Mouse (Mus musculus): ENCODE results near the gene Tubal3. TPM values are rescaled to one million over a fixed set of nuclear protein-coding genes. Genes with fewer than 3 reads are reported as not detected.
"Not testable (repeated sequence)": the region's sequence is repeated elsewhere in the genome, so short reads cannot be mapped to it uniquely, and the experiment has no call there.

The Tubal3 gene
- not detected for total RNA-seq (2021)

GRCm38 (mm10) chr13:3917571-3918311, at the start of gene Tubal3, which contains the start of gene Net1:
Tubal3 (plus strand) TSS chr13:3918274.
Net1 (minus strand) TSS chr13:3918220.
- DNase-seq (ENCODE audit: low spot score) = peak; percentile 70
- intact Hi-C loops (cut with DNase I) = no loop called here

GRCm38 (mm10) chr13:3869901-3870300, 48.2 kb upstream of the Tubal3 start:
- intact Hi-C loops (cut with DNase I) = no loop called here
- no peak for DNase-seq (ENCODE audit: low spot score)

- intact Hi-C loops (cut with DNase I) = no loop called here
- no peak for DNase-seq (ENCODE audit: low spot score)
Observed at GRCm38 (mm10) chr13:3872832-3873231, 45.2 kb upstream of the Tubal3 start.

DNA sequence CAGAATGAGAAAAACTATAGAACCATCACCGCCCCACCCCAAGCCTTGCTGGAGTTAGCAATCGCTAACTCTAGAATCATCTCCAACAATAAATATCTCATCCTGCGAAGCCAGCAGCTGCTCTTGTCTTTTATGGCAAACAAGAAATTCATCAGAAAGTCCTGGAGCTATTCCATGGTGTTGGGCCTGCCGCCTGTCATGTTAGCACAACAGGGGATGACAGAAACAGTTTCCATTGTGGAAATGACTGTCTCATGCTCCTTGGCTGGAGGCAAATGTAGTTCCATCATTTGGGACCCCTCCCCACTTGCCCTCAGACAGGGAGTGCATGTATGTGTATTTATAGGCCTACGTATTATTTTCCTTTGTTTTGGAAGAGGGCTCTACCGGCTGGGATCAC, 41.6 kb upstream of the Tubal3 start:
- DNase-seq (ENCODE audit: low spot score) = no peak
- intact Hi-C loops (cut with DNase I) = no loop called here

- intact Hi-C loops (cut with DNase I) = no loop called here
- DNase-seq (ENCODE audit: low spot score) = no peak
Observed at GRCm38 (mm10) chr13:3877185-3877584, 40.9 kb upstream of the Tubal3 start.

DNA sequence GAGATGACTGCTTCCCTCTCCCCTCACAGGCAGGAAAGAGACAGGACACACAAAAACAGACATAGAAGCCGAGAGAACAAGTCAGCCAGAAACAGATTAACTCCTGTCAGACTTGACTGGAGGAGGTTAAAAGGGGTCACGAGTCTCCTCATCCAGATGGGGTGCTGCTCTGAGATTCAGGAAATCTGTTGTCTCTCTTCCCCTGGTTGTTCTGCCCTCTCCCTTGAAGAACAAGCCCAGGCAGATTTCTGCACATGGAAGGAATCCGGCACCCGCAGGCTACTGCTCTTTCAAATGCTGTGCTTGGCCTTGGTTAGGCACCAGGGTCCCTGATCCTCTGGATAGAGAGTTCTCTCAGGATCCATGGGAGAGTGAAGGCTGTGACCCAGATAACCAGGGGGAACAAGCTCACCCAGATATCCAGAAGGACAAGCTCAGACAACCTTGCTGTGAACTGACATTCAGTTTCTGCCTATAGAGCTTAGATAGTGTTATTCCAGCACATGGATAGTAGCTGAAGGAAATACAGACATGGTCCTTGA, 40.3 kb upstream of the Tubal3 start:
- DNase-seq (ENCODE audit: low spot score) = no peak
- intact Hi-C loops (cut with DNase I) = no loop called here

- no peak for DNase-seq (ENCODE audit: low spot score)
- intact Hi-C loops (cut with DNase I) = no loop called here
Observed at GRCm38 (mm10) chr13:3886663-3887062, 31.4 kb upstream of the Tubal3 start.

DNA sequence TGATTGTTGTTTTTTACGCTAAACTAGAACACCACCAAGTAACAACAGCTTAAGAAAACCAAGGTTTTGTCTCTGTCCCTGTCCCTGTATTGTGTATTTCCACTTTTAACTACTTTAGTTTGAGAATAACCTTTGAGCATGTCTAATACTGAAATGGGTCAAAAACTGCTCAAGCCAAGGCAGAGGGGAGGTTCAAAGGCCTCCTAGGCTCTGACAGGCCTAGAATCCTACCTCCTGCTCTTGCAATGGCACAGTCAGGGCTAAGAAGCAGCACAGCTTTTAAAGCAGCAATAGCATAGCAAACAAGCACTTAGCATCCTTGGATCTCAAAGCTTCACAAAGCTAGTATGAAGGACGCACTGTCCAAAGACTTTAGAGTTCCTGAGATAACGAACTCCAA, 29.0 kb upstream of the Tubal3 start:
- DNase-seq (ENCODE audit: low spot score) = no peak
- intact Hi-C loops (cut with DNase I) = no loop called here

- intact Hi-C loops (cut with DNase I) = loop anchor here (5.0 to 10.0 kb wide), 2 partner anchors 163 to 485 kb away; no protein-coding TSS in a partner anchor
- no peak for DNase-seq (ENCODE audit: low spot score)
Observed at GRCm38 (mm10) chr13:3890061-3890460, 28.0 kb upstream of the Tubal3 start.

GRCm38 (mm10) chr13:3891479-3892087, 26.5 kb upstream of the Tubal3 start:
- intact Hi-C loops (cut with DNase I) = loop anchor here (5.0 to 10.0 kb wide), 2 partner anchors 164 to 487 kb away; no protein-coding TSS in a partner anchor
- no peak for DNase-seq (ENCODE audit: low spot score)

- no peak for DNase-seq (ENCODE audit: low spot score)
- intact Hi-C loops (cut with DNase I) = loop anchor here (5.0 to 10.0 kb wide), 2 partner anchors 165 to 488 kb away; no protein-coding TSS in a partner anchor
Observed at GRCm38 (mm10) chr13:3892601-3893000, 25.5 kb upstream of the Tubal3 start.

DNA sequence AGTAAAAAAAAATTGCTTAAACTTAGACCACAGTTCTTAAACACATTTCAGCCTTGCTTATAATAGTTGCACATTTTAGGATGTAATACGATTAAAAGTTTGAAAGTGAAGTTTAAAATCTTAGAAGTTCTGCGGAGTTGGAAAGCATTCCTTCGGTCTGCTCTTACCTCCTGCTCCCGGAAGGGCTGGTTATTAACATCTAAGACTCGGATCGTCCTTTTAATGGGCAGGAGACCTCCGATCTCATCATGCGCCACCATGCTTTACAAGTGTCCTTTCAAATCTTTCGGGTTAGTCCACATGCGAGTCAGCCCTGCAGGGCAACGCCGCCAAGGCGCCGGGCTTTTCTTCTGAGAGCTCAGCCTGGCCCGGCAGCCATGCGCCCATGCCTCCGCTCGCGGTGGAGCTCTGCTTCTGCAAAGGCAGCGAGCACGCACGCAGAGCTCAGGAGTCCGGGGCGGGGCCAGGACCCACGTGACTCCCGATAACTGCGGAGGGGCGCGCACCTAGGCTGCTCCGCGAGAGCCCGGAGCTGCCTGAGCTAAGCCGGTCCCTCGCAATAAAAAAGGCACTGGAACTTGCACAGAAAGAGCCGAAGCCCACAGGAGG, 24.8 kb upstream of the Tubal3 start:
- DNase-seq (ENCODE audit: low spot score) = peak; percentile 81
- intact Hi-C loops (cut with DNase I) = loop anchor here (5.0 to 10.0 kb wide), 2 partner anchors 166 to 488 kb away; no protein-coding TSS in a partner anchor

DNA sequence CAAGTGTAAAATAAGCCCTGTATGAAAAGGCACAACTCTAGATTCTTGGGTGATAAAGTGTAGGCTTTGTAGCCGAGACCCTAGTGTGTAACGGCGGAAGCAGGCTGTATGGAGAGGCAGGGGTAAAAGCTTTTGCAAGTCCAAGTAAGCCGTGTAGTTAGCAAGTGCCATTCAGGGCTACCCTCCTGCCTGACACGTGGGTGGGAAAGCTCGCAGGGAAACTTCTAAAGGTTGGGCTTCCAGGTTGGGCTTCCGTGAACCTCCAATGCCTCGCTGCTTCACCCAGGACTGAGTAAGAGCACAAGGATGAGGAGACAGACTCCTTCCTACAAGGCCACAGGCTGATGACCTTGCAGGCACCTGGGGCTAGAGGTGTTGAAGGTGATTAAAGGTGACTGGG, 23.5 kb upstream of the Tubal3 start:
- DNase-seq (ENCODE audit: low spot score) = no peak
- intact Hi-C loops (cut with DNase I) = loop anchor here (5.0 to 10.0 kb wide), 2 partner anchors 167 to 490 kb away; no protein-coding TSS in a partner anchor

- DNase-seq (ENCODE audit: low spot score) = no peak
- intact Hi-C loops (cut with DNase I) = loop anchor here (5.0 to 10.0 kb wide), 2 partner anchors 107 to 491 kb away; no protein-coding TSS in a partner anchor
Observed at GRCm38 (mm10) chr13:3895397-3895980, 22.6 kb upstream of the Tubal3 start.

- intact Hi-C loops (cut with DNase I) = loop anchor here (5.0 to 10.0 kb wide), 2 partner anchors 106 to 491 kb away; no protein-coding TSS in a partner anchor
- DNase-seq (ENCODE audit: low spot score) = no peak
Observed at GRCm38 (mm10) chr13:3896032-3896431, 22.0 kb upstream of the Tubal3 start.

DNA sequence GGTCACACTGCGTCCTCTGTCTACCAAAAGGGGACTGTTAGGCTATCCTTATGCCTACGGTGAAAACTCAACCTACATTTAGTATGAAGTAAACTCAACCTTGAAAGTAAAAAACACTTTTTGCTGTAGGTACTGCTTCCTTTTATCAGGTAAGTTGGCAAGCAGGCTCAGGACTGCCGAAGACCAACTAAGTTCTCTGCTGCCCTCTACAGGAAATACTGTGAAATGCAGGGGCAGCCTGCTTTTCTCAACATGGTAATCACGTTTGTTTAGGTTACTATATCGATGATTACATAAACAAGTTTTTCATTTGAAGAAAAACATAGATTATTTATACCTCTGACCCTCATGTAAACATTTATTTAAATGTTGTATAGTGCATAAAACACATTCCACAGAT, 21.2 kb upstream of the Tubal3 start:
- DNase-seq (ENCODE audit: low spot score) = no peak
- intact Hi-C loops (cut with DNase I) = loop anchor here (1.0 to 10.0 kb wide), 3 partner anchors 105 to 492 kb away; no protein-coding TSS in a partner anchor

- not testable (repeated sequence) for DNase-seq (ENCODE audit: low spot score)
- intact Hi-C loops (cut with DNase I) = loop anchor here (5.0 to 10.0 kb wide), 2 partner anchors 104 to 493 kb away; no protein-coding TSS in a partner anchor
Observed at GRCm38 (mm10) chr13:3898202-3898601, 19.9 kb upstream of the Tubal3 start.

- intact Hi-C loops (cut with DNase I) = loop anchor here (5.0 to 10.0 kb wide), 2 partner anchors 103 to 494 kb away; no protein-coding TSS in a partner anchor
- DNase-seq (ENCODE audit: low spot score) = no peak
Observed at GRCm38 (mm10) chr13:3899301-3899700, 18.8 kb upstream of the Tubal3 start.

DNA sequence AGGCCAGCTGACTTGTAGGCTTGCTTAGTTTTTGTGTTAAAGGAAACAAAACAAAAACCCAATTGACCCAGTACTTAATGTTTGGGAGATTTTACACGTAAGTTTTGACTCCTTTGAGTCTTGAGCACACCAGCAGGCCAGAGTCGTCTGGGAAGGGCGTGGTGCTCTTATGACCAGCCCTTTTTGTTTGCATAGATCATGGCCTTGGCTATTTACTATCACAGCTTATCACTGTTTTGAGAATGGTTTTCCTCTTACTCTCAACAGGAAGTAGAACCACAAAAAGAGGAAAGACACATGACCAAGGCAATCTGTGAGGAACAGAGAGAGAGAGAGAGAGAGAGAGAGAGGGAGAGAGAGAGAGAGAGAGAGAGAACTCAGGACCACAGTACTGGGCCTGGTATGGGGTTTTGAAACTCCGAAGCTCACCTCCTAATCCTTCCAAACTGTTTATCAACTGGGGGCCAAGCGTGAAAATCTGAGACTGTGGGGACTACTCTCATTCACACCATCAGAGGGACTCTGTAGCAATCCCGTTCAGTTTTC, 10.8 kb upstream of the Tubal3 start:
- no peak for DNase-seq (ENCODE audit: low spot score)
- intact Hi-C loops (cut with DNase I) = no loop called here
